Mouse (Mus musculus): ENCODE measurements around the gene Cdc42bpg. TPM values are rescaled to one million over a fixed set of nuclear protein-coding genes. Genes with fewer than 3 reads are reported as not detected.

Cdc42bpg gene
- total RNA-seq, 2 experiments from 2014 or later, result 10.9 to 11.9 TPM

DNA sequence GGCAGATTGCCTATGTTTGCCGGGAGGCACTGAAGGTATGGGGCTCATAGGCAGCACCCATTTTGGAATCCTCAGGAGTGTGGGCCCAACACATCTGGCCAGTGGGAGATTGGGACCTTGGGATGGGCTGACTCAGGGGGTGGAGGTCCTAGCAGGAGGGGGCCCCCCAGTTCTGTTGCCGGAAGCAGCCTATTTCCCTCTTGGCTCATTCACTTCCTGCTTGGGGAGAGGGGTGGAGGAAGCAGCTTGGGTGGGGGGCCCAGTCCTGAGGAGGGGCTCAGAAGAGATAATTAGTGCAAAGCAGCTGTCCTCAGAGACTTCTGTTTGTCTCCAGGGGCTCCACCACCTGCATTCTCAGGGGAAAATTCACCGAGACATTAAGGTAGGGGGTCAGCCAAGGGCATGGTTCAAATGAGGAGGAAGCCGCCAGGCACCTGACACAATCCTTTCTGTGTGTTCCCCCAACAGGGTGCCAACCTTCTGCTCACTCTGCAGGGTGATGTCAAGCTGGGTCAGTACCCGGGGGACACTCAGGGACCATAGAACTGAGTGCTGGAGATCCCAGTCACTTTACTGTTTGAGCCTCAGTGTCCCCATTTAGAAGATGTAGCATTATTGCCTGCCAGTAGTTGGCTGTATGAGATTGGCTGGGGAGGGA is 36.1 kb downstream of the Cdc42bpg start:
- DNase-seq, result no peak
- intact Hi-C loops (cut with DNase I), result no loop called here

DNA sequence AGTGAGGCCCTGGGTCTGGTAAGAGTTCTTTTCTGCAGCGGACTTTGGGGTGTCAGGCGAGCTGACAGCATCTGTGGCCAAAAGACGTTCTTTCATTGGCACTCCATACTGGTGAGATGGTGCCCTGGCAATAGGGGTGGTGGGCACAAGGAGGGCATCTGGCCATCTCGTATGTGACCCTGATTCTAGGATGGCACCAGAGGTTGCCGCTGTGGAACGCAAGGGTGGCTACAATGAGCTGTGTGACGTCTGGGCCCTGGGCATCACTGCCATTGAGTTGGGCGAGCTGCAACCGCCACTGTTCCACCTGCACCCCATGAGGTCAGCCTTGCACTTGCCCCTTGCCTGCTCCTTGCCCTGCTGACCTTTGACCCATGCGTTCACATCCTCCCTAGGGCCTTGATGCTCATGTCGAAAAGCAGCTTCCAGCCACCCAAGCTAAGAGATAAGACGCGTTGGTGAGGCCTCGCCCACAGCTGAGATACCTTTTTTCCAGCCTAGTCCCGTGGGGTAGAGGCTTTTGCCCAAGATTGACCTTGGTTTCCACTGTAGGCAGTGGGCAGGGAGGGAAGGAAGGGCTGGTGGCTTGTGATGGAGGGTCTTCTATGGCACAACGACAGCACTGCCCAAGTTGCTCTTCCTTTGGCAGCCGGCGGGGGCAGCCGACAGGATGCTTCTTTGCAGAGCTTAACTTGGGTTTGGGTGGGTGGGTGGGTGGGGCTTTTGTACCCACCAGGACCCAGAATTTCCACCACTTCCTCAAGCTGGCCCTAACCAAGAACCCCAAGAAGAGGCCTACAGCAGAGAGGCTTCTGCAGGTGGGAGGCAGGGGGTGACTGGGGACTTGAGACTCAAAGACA is 37.0 kb downstream of the Cdc42bpg start:
- no peak for DNase-seq

GRCm38 (mm10) chr19:6343996-6344395 is 37.7 kb downstream of the Cdc42bpg start:
- DNase-seq, result no peak
- intact Hi-C loops (cut with DNase I), result no loop called here

More for the DNA sequence above, 37.0 kb downstream of the Cdc42bpg start:
- intact Hi-C loops (cut with DNase I), result no loop called here

DNA sequence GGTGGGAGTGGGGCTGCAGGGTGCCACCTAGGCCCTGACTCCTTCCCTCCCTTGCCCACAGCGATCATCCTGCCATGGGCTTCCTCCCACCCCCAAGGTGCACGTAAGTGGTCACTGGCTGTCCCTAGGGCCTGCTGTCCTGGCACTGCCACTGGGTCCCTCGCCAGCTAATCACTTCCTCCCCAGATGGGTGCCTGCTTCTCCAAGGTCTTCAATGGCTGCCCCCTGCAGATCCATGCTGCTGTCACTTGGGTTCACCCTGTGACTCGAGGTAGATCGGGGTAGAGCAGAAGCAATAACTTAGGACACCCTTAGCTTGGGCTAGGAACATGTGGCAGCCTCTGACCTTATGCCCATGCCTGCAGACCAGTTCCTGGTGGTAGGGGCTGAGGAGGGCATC is 39.8 kb downstream of the Cdc42bpg start:
- intact Hi-C loops (cut with DNase I), result no loop called here
- DNase-seq, result no peak

- intact Hi-C loops (cut with DNase I), result no loop called here
- no peak for DNase-seq
Observed at GRCm38 (mm10) chr19:6346661-6347060, 40.4 kb downstream of the Cdc42bpg start.

- intact Hi-C loops (cut with DNase I), result no loop called here
- DNase-seq, result no peak
Observed at GRCm38 (mm10) chr19:6347615-6348014, 41.4 kb downstream of the Cdc42bpg start.

GRCm38 (mm10) chr19:6348717-6349116 is 42.5 kb downstream of the Cdc42bpg start:
- intact Hi-C loops (cut with DNase I), result no loop called here
- no peak for DNase-seq

DNA sequence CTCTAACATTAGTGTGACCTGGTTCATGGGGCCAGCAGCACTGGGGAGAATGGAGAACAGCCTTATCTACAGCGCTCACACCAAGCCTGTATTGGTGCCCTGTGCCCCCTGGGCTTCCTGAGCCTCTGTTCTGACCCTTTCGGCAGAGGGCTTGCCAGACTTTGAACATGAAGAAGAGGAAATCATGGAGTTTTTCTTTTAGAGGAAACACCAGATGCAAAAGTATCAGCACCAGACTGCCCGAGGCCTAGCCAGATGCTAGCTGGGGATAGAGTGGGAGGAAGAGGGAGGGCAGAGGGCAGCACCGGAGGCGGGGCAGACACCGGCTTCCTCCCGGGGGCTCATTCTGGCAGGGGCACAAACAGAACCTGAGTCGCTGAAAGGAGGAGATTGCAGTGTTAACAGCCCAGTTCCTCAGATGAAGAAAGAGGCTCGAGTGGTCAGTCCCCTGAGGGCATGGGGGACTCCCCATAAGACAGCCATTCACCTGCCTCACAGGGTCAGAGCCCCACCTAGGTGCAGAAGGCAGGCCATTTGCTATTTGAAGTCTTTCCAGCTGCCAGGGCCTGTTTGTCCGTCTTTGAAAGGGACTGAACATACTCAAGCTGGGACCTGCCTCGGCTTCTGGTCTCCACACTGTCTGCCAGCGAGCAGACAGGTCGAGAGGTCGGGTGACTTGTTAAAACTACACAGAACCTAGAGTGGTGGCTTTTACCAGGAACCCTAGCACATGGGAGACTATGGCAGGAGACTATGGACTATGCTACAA is 43.1 kb downstream of the Cdc42bpg start:
- no peak for DNase-seq
- intact Hi-C loops (cut with DNase I), result no loop called here

DNA sequence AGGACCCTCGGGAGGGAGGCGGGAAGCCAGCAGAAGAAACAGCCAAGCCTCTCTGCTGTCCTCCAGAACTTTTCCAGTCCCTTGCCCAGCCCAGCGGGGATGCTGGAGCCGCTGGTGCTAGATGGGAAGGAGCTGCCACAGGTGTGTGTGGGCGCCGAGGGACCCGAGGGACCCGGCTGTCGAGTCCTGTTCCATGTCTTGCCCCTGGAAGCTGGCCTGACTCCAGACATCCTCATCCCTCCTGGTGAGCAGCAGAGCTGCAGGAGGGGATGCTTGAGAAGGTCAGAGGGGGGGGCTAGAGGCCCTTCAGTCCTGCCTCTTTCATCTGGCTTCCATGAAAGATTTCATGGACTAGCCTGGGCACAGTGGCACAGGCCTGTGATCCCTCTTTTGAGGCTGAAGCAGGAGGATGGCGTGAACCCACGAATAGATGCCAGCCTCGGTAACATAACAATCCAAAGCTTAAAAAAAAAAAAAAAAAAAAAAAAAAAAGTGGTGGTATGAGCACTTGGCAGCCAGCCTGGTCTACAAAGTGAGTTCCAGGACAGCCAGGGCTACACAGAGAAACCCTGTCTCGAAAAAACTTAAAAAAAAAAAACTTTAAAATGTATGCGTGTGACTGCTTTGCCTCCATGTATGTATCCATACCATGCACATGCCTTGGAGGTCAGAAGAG is 45.3 kb downstream of the Cdc42bpg start:
- intact Hi-C loops (cut with DNase I), result no loop called here
- DNase-seq, result no peak

DNA sequence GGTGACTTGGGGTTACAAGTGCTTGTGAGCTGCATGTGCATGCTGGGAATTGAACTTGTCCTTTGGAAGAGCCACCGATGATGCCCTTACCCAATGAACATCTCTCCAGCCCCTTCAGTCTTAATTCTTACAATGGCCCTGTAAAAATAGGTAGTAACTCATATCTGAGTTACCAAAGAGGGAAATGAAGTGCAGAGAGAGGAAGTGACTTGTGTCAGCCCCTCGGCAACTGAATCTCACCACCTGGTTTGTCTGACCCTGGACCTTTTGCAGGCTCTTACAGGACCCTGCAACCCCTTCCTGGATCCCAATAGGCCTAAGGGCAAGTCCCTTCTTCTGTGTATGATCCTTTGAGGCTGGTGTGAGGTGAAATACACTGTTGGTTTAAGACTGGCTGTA is 45.9 kb downstream of the Cdc42bpg start:
- no peak for DNase-seq
- intact Hi-C loops (cut with DNase I), result no loop called here

GRCm38 (mm10) chr19:6354030-6354429 is 47.8 kb downstream of the Cdc42bpg start:
- no peak for DNase-seq
- intact Hi-C loops (cut with DNase I), result no loop called here

DNA sequence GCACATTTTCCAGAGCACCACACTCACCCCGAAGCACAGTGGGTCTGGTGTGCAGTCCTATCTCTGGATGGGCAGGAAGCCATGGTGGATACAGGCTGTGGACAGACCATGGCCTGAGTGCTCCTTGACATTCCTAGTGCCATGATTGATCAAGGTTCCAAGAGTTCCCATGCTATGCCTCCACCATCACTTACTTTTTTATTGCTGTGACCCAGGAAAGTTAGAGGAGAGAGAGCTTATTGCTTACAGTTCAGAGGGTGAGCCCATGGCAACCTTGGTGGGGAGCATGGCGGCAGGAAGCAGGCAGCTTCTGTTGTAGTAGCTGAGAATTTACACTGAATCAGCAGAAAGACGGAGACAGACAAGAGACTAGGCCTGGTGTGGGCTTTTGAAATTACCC is 55.0 kb downstream of the Cdc42bpg start:
- intact Hi-C loops (cut with DNase I), result no loop called here

GRCm38 (mm10) chr19:6363091-6363410 is 56.8 kb downstream of the Cdc42bpg start:
- no peak for DNase-seq
- intact Hi-C loops (cut with DNase I), result no loop called here

More for the DNA sequence above, 55.0 kb downstream of the Cdc42bpg start:
- DNase-seq, result no peak

DNA sequence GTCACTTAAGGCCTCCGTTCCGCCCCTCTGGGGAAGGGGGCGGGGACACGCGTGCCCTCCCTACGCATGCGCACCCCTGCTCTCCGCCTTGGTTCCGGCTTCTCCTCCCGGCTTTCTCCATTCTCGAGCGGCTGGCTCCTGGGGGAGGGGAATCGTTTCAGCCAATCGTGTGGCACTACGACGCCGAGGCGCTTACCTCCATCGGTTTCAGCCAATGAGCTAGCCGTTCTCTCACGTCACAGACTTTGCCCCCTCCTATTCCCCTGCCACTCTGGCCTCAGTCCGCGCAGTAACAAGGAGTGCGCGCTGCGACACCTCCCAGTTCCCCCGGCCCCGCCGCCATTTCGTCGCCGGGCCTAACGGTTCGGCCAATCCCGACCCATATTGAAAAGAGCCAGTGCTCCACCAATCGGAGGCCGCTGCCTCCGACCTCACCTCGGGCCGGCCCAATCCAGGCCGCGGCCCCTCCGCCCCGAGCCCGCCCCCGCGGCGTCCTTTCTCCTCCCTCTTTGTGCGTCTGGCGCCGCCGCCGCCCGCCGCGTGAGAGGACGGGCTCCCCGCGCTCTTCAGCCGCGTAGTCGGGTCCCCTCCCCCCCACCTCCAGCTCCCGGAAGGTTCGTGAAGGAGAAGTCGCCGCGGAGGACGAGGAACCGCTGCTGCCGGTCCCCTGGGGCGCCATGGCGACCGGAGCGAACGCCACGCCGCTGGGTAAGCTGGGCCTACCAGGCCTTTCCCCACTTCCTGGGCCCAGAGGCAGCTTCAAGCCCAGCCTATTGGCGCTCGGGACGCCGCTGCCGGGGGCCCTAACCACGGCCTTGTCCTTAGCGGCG is 57.4 kb downstream of the Cdc42bpg start, which contains the start of gene Sf1:
Gene Sf1 (plus strand): TSS at position 280 of the 830 bp plus-strand sequence.
- DNase-seq, result peak; percentile 99
- intact Hi-C loops (cut with DNase I), result loop anchor here (2.0 kb wide), 1 partner anchor 35 kb away; the partner anchor contains the start of gene Rasgrp2

DNA sequence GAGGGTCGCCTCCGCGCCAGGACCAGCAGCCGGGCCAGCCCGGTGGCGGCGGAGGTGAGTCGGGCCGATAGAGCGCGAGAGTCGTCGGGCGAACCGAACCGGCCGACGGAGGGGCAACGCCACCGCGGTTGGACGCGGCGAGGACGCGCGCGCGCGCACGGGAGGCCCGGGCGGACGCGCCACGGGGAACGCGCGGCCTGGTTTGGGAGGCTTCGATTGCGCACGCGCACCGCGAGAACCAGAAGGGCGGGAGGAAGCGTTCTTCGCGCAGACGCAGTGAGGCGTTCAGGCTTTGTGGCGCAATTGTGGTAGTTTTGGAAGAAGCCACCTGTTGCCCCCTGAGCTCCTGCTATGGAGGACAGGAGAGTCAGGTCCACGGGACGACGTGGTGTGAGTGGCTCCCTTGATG is 58.1 kb downstream of the Cdc42bpg start:
- peak; percentile 91 to 93 for DNase-seq
- intact Hi-C loops (cut with DNase I), result loop anchor here (2.0 kb wide), 1 partner anchor 34 kb away; the partner anchor contains the start of gene Rasgrp2

GRCm38 (mm10) chr19:6364842-6365241 is 58.6 kb downstream of the Cdc42bpg start:
- no peak for DNase-seq
- intact Hi-C loops (cut with DNase I), result loop anchor here (2.0 kb wide), 1 partner anchor 34 kb away; the partner anchor contains the start of gene Rasgrp2

DNA sequence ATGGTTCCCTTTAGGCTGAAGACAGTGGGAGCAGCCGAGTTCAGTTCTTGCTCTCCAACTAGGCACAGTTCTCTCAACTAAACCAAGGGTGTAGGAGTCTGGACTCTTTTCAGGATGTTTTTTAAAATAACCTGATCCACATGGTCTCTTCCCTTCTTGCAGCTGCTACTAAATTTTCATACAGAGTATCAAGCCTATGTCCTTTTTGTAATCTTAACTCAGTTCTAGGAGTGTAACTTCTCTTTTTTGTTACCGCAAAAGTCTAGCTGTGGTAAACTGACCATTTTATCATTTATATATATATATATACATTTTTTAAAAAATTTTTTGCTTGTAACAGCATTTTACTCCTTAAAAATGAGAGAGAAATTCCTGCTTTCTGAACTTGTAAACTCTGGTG is 63.9 kb downstream of the Cdc42bpg start:
- intact Hi-C loops (cut with DNase I), result no loop called here
- no peak for DNase-seq

DNA sequence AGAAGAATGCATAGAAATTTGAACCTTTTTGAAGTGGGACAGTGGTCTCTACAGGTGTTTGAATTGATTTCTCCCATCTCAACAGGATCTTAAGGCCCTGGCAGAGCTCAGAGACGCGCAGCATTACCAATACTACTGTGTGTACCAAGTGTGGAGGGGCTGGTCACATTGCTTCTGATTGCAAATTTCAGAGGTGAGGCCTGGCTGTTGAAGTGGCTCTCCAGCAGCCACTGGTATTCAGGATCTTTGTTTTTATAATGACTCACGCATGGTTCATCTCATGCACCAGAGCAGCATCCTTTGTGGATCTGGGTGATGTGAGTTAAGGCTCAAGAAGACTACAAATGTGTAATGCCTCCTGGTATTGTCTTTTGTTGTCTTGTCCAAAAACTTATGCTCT is 66.2 kb downstream of the Cdc42bpg start:
- no peak for DNase-seq
- intact Hi-C loops (cut with DNase I), result no loop called here
